Mouse (Mus musculus): ENCODE measurements around the gene Gmip.

DNA sequence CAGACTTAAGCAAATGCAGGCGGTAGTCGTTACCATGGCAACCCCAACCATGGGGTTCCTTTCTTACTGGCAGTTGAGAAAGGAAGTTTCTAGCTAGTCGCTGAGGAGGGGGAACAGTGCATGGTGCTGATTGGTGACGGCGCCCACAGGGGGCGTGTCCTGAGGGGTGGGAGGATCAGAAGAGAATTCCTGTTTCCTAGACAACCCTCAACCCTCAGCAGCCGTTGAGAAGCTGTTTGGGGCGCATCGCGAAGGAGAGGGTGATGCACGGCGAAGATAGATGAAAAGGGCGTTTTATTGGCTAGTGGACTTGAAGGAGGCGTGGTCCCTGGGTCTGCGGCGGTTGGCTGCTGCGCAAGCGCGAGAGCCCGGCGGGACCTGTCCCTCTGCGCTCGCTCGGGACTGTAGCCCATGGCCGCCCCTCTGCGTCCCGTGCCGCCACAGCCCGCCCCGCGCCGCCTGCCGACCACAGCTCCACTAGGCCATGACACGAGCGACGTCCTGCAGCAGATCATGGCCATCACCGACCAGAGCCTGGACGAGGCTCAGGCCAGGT is 23.9 kb downstream of the Gmip start, which contains the start of gene Pbx4:
- TF ChIP-seq CTCF (IDR thresholded peaks at IDR 0.05; ENCODE audit: low read depth) (peak; percentile 20), EP300 (IDR thresholded peaks at IDR 0.05; ENCODE audit: low read depth) (no peak)

Measured in heart, postnatal 0 days (tissue).